Mouse (Mus musculus): ENCODE results near the gene Chpf2. TPM values are rescaled to one million over a fixed set of nuclear protein-coding genes. Genes with fewer than 3 reads are reported as not detected.
"Not testable (repeated sequence)": the region's sequence is repeated elsewhere in the genome, so short reads cannot be mapped to it uniquely, and the experiment has no call there.

The Chpf2 gene
- total RNA-seq (2017) = 28.4 and 37.9 TPM in 2 replicates

DNA sequence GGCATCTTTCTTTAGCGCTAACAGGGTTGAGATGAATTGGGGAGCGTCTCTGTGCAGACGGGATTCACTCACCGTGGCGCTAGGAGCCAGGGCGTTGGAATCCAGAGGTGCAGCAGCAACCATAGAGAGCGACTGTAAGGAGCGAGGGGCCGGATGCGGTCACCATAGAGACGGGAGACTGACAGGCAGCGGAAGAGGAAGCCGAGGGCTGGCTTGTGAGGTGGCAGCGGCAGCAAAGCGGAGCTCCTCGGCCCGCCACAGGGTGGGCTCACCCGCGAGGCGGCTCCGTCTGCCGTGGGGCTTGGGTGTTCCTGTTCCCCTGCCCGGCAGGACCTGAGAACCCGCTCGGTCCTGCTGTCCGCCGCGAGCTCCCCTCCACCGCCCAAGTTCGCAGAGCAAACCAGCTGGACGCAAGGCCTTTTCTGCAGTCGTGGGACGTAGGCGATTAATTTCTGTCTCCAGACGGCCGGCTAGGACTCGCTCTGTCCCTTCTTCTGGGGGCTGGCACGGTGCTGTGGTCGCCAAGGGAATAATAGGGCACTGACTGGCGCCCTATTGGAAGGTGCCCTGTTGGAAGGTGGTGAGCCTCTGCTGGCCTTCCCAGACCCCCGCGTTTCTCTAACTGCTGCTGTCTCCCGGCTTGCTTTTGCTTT, at the start of gene Chpf2:
Chpf2 (plus strand) TSS at position 195 of the 653 bp plus-strand sequence.
- ATAC-seq (ENCODE audit: extremely low read depth, insufficient number of reproducible peaks, low FRiP score, poor library complexity, severe bottlenecking) = peak; percentile 92

DNA sequence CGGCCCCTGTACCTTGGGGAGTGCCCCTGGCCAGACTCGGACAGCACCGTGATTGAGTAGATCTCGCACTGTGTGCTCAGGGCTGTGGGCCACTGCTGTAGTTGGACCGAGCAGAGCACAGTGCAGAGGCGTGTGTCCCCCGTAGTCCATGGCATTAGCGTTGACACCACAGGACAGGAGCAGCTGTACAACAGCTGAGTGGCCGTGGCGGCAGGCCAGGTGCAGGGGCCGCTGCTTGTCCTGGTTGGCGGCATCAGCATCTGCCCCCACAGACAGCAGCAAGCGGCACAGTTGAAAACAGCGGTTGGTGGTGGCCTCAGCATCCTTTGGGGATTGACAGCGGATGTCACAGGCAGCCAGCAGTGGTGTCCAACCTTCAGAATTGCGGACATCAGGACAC, 48.9 kb upstream of the Chpf2 start:
- no peak for ATAC-seq (ENCODE audit: extremely low read depth, insufficient number of reproducible peaks, low FRiP score, poor library complexity, severe bottlenecking)

DNA sequence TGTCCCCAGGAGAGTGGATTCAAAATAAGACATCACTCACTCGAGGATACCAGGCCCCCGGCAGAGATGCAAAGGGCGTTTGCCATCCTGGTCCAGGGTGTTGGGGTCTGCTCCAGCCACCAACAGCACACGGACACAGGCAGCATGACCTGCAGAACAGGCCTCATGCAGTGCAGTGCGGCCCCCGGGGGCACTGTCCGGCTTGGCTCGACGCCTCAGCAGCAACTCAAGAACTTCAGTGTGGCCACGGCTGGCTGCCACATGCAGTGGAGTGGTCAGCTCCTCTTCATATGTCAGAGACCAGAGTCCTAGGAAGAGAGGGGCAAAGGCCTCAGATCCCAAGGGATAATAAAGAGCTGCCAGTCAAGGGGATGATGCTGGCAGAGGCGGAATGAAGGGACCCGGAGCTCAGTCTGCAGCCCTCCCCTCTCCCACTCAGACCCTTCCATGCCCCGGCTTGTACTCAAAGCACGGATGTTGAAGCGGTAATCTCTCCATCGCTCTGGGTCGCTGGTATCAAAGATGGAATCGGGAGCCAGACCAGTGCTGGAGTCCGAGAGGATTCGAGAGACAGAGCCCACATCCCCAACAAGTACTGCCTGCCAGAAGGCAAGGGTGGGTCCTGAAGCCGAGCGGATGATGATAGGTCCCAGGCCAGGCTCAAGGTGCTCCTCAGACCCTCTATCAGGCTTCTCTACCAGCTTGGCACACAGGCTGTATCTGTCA, 46.8 kb upstream of the Chpf2 start:
- no peak for ATAC-seq (ENCODE audit: extremely low read depth, insufficient number of reproducible peaks, low FRiP score, poor library complexity, severe bottlenecking)

DNA sequence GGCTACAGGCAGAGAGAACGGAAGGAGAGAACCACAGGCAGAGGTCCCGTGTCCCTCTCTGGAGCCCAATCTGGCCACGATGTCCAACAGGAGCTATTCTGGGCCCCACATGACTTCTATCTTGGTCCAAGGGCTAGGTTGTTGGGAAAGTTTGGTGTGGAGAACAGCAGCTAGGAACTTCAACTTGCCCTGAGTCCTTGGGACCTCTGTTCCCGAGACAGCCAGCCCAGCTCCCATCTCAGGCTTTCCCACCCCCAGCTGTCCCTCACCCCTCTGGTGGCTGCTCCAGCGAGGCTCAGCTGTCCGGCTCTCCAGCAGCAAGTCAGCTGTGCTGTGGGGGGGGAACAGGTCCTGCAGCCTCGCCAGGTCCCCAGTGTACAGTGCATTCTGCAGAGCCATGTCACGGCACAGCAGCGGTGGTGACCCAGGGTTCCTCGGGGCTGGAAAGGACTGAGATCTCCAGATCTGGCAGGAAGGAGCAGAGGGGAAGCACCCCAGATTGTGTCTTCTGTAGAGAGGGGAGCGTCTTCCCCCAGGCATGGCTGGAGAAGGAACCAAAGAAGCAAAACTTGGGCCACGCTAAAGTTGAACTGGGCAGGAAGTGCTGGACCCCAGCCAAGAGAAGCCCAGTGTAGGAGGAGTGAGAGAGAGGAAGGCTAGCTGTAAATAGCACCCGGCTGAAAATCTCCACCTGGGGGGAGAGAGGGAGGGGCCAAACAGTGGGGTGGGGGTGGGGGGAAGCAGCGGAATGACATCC, 46.0 kb upstream of the Chpf2 start, which contains the start of gene Asb10:
Asb10 (minus strand) TSS at position 592 of the 757 bp plus-strand sequence.
- ATAC-seq (ENCODE audit: extremely low read depth, insufficient number of reproducible peaks, low FRiP score, poor library complexity, severe bottlenecking) = no peak

DNA sequence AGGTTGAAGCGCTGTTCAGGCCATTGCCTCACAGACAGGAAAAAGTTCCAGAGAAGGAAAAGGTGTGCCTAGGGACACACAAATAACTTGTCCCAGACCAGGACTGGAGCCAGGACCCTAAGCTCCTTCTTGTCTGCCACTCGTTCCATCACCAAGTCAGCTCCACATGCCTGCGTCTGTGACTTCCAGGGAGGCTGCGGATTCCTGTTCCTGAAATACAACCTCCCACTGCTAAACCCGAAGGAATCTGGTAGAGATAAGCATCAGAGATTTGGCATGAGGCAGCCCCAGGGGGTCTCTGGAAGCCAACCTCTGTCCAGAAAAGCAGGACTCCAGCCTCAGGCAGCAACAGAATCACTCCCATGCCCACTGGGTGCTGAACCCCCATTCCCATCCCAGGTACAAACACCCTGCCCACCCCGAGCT, 45.4 kb upstream of the Chpf2 start:
- no peak for ATAC-seq (ENCODE audit: extremely low read depth, insufficient number of reproducible peaks, low FRiP score, poor library complexity, severe bottlenecking)

DNA sequence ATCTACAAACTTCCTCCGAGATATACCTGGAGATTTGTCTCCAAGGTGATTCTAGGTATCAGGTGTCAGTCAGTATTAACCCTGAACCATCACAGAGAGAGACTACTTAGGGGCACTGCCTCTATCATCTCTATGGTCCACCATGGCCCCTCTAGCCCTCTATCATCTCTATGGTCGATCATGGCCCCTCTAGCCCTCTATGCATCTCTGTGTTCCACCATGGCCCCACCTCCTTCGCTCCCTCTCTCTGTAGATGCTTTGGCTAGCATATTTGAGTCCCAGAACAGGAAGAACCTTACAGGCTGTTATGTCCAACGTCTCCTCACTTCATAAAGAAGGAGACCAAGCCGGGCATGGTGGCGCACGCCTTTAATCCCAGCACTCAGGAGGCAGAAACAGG, 43.9 kb upstream of the Chpf2 start:
- ATAC-seq (ENCODE audit: extremely low read depth, insufficient number of reproducible peaks, low FRiP score, poor library complexity, severe bottlenecking) = no peak

DNA sequence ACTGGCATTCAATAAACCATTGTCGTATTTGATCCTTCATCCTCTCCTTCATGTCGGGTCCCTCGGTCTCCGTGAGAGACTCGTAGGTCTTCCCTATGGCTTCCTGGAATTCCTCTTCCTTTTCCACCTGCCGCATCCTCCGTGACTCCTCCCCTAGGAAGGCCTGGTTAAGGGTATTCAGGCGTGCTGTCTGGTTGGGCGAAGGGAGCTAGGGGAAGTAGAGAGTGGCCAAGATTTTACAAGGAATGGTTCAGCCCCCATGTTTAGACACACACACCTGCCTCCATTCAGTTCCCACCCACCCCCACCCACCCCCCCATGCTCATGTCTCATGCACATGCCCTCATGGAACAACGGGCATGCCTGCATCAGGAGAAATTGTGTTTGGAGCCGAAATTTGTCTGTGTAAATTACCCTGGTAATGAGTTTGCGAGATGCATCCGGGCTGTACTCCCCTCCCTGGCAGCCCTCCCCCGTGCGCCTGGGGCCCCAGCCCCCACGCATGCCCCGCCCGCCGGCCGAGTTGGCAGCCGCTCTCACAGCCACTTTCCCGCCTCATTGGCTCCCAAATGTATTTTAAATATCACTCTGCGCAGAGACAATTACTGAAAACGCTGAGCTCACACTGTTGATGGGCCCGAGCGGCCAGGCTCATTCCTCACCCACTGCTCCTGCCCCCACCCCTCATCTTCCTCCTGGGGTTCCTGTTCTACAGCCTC, 35.8 kb upstream of the Chpf2 start:
- ATAC-seq (ENCODE audit: extremely low read depth, insufficient number of reproducible peaks, low FRiP score, poor library complexity, severe bottlenecking) = no peak

DNA sequence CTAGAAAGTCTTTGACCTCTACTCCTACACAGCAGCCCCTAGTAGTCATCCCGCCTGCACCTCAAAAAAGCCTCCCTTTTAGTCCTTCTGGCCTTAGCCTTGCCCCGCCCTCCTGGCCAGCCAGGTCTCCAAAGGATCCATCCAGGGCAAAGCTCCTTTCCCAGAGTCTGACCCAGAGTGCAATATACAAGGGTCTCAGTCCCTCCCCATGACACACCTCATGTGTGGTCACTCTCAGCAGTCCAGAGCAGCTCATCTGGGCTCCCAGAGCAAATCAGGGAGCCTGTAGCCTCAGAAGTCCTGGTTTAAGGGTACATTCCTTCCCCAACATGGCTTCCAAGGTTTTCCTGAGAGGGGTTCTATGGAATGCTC, 35.2 kb upstream of the Chpf2 start:
- ATAC-seq (ENCODE audit: extremely low read depth, insufficient number of reproducible peaks, low FRiP score, poor library complexity, severe bottlenecking) = no peak

DNA sequence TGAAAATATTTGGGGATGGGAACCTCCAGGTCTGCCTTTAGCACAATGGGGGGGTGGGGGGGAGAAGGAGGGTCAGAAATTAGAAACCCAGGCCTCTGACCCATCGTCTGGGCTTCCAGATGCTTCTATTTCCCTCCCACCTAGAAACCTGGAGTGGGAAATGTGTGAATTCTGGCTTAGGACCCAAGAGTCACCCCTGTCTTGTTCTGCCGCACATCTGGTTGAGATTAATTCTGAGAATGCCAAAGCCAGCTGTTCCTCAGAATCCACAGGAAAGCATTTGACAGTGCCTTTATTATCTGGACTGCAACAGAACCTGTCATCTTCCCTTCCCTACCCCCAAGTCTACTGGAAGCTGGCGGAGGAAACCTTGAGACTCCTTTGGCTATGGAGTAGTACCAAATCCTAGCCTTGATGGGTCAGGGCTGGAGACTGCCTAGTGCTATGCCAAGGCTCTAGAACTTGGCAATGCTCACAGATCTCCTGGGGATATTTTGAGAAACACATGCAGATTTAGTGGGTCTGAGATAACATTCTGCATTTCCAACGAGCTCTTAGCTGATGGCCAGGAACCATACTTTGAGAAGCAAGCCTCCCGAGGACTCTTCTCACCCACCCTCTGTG, 32.8 kb upstream of the Chpf2 start:
- ATAC-seq (ENCODE audit: extremely low read depth, insufficient number of reproducible peaks, low FRiP score, poor library complexity, severe bottlenecking) = no peak

DNA sequence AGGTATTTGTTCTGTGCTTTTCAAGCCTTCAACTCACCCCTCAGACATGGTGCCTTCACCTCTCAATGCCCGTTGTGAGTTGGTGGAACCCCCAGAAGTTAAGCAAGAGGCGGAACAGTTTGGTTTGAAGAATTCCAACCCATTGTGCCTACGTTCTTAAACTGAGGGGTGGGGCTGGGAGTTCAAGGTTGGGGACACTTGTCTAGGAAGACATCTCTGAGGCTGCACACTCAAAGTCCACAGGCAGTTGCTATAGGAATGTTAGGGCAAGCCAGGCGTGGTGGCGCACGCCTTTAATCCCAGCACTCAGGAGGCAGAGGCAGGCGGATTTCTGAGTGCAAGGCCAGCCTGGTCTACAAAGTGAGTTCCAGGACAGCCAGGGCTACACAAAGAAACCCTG, 31.2 kb upstream of the Chpf2 start:
- not testable (repeated sequence) for ATAC-seq (ENCODE audit: extremely low read depth, insufficient number of reproducible peaks, low FRiP score, poor library complexity, severe bottlenecking)

DNA sequence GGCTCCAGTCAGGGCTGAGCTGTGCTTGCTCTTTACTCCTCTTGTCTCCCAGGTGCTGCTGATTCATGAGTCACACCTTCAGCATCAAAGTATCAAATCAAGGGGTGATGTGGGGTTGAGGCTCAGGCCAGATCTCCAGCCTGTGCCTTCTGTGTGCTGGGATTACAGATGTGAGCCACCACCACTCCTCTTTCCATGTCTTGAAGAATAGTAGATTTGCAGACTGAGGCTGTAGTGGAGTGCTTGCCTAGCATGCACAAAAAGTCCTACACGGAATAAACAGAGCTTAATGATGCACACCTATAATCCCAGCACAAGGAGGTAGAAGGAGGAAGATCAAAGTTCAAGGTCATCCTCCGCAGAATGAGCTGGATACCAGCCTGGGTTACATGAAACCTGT, 29.8 kb upstream of the Chpf2 start, which contains the start of gene 4931409K22Rik:
4931409K22Rik (minus strand) TSS at position 101 of the 400 bp plus-strand sequence.
- no peak for ATAC-seq (ENCODE audit: extremely low read depth, insufficient number of reproducible peaks, low FRiP score, poor library complexity, severe bottlenecking)

DNA sequence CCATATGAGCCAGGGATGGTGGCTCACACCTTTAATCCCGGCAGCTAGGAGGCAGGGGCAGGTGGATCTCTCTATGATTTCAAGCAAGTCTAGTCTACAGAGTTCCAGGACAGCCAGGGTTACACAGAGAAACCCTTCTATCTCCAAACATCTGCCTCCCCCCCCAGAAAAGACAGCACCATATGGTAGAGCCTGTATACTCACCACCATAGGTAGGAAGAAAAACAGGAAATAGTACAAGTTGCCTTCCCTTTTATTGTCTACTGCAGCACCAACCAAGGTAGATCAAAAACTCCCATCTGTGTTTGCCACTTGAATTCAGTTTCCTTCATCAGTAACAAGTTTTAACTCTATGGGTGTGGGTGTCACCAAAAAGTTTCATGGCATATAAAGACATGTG, 10.6 kb upstream of the Chpf2 start:
- ATAC-seq (ENCODE audit: extremely low read depth, insufficient number of reproducible peaks, low FRiP score, poor library complexity, severe bottlenecking) = no peak

DNA sequence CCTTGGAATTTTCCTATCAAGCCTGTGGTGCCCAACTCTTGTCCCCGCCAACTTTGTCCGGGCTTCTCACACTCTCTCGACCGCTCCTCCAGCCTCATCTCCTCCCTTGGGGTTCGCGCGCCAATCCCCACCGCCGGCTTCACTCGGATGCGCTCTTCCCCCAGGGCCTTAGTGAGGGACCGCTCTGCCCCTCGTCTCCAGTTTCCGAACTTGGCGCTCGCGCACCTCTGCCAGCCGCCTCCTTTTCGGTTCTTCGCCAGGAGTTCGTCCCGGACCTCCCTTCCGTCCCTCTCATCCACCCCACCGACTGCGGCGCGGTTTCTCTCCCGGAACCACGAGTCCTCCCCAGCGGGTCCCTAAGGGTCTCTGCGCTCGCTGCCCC, 9.7 kb upstream of the Chpf2 start:
- no peak for ATAC-seq (ENCODE audit: extremely low read depth, insufficient number of reproducible peaks, low FRiP score, poor library complexity, severe bottlenecking)

DNA sequence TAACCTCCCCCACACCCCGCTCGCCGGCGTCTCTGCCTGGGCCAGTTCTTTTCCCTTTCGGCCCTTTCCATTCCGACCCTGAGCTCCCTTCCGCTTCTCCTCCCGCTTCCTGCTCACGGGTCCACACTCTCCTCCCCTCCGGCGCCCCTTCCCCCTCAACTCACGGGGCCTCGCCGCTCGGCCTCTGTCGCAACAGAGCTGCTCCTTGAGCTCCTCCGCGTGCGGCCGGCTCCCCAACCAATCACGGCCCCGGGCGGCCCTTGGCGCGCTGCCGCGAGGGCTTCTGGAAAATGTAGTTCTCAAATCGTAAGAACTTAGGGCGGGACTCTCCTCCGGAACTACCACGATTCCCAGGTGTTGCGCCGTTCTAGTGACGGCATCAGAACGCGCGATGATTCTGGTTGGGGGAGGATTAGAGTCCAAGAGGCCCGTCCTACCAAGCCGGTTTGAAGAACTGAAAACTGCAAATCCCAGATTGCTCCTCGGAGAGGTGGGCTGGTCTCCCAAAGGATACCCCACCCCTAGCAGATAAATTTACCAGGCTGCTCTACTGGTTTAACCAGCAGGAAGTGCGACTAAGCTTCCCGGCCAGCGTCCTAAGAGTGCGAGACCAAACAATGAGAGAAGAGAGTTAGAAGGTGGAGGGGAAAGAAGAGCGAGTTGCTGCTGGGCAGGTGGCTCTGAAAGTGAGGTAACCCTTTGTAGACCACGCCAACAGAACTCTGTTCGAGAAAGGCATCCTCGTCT, 9.2 kb upstream of the Chpf2 start, which contains the start of gene Abcf2:
Abcf2 (minus strand) TSS at position 285 of the 747 bp plus-strand sequence.
- peak; percentile 95 for ATAC-seq (ENCODE audit: extremely low read depth, insufficient number of reproducible peaks, low FRiP score, poor library complexity, severe bottlenecking)

DNA sequence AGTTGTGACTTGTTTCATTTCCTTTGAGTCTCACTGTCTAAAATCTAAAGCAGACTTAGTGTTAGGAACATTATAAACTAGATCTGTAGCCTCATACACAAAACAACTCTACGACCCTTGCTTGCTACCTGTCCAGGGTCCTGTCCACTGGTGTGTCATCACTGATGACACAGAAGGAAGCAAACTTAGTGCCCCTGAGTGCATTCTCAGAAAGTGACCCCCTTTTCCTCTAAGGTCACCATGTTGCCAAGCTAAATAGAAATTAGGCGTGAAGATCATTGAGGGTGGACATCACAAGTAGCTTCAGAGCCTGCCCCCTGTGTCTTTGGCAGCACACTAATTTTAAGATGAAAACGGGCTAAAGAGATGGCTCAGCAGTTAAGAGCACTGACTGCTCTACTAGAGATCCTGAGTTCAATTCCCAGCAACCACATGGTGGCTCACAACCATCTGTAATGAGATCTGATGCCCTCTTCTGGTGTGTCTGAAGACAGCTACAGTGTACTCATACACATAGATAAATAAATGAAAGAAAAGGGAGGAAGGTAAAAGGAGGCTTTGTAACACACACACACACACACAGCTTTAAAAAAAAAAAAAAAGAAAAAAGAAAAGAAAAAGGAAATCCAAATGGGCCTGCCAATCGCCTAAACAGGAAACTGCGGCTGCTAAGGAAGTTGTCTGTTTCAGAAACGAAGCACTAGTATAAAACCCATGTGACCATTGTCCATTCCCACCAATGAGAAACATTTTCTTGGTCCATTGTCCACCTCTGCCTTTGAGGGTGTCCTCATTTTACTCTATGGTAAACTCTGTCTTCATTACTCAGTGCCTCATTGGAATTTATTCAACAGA, 8.2 kb upstream of the Chpf2 start:
- ATAC-seq (ENCODE audit: extremely low read depth, insufficient number of reproducible peaks, low FRiP score, poor library complexity, severe bottlenecking) = no peak

DNA sequence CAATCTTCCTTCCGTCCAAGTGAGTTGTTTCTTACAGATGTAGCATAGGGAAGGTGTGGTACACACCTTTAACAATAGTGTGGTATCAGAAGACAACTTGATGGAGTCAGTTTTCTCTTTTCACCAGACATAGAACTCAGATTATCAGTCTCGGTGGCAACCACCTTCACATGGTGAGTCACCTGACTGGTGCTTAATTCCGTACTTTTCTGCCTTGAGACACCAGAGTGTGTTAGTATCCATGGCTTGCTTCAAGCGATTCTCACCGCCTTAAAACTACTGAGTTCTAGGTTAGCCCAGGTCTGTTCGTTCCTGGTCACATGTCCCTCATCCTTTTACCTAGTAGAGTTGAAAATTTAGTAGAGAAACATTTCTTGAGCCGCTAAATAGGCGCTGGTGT, 435 bp upstream of the Chpf2 start:
- no peak for ATAC-seq (ENCODE audit: extremely low read depth, insufficient number of reproducible peaks, low FRiP score, poor library complexity, severe bottlenecking)

DNA sequence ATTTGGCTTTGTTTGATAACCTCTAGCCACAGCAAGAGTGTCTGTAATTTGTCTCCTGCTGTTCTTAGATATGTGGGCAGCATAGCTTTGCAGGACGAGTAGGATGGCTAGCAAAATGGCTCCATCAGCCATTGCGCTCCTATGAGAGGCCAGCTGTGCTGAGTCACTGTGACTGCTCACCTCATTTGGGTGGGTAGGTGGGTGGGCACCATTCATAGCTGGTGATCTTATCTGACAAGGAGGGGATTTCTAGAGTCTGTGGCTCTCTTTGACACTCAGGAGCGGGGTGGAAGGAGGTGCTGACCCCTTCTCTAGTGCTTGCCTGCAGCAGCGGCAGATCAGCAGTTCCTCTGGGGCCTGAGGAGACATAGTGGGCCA, 648 bp downstream of the Chpf2 start:
- ATAC-seq (ENCODE audit: extremely low read depth, insufficient number of reproducible peaks, low FRiP score, poor library complexity, severe bottlenecking) = no peak

All from neutrophil, adult 5-6 weeks (primary cell).